Comparison of ENCODE assay signal across 13 mouse cellular contexts in genomic region chr4:129145411-129145810, GRCm38 (mm10). TPM values are rescaled to one million over a fixed set of nuclear protein-coding genes. Genes with fewer than 3 reads are reported as not detected.
DNase-seq lines count a peak whose midpoint lies in the region; ATAC-seq lines count a peak whose summit lies in the region.
"Had no signal": no experiment of that assay in that cellular context is flagged by ENCODE, and none has a peak within 500 bp of the region (broad histone marks: within the 10 kb centered on the region; RNA-seq: fewer than 3 reads in every experiment).

No protein-coding gene starts in this region.

- H3K4me3 ChIP-seq in heart, embryonic 10.5 days, result no peak overlapping the region
- H3K4me3 ChIP-seq in neural tube, embryonic 11.5 days (ENCODE audit: low read depth, low read length), result no peak overlapping the region
- no peak overlapping the region for H3K4me3 ChIP-seq in limb, embryonic 15.5 days
- no peak overlapping the region for H3K4me3 ChIP-seq in stomach, embryonic 16.5 days (replicated peaks; ENCODE audit: low read length)
- H3K4me3 ChIP-seq: erythroblast, embryonic 14.5 days had no signal

- H3K4me1 ChIP-seq in heart, embryonic 10.5 days, result peaks cover 46% of the 10 kb centered on the region
- H3K4me1 ChIP-seq in neural tube, embryonic 11.5 days (ENCODE audit: control insufficient read depth, insufficient read depth, low read length), result no peaks in the 10 kb centered on the region; the same call in 1 of the 2 replicates
- H3K4me1 ChIP-seq in limb, embryonic 15.5 days, result peaks cover 32% of the 10 kb centered on the region
- peaks cover 22% of the 10 kb centered on the region for H3K4me1 ChIP-seq in stomach, embryonic 16.5 days (ENCODE audit: control insufficient read depth, insufficient read depth, low read length)

- no peak for ATAC-seq in neural tube, embryonic 11.5 days (ENCODE audit: insufficient read depth, low FRiP score, low TSS enrichment)
- no peak for ATAC-seq in limb, embryonic 15.5 days (ENCODE audit: insufficient number of reproducible peaks, low FRiP score, low TSS enrichment, low read depth)
- ATAC-seq in stomach, embryonic 16.5 days (ENCODE audit: insufficient read depth, low FRiP score), result no peak

- H3K9ac ChIP-seq in neural tube, embryonic 11.5 days (ENCODE audit: low read length), result no peak overlapping the region
- H3K9ac ChIP-seq in limb, embryonic 15.5 days, result no peak overlapping the region
- no peak overlapping the region for H3K9ac ChIP-seq in stomach, embryonic 16.5 days (ENCODE audit: low read length)

- 63% methylated on average over 4 of the region's 4 CpGs for WGBS in heart, embryonic 10.5 days
- 77% methylated on average over 4 of the region's 4 CpGs for WGBS in neural tube, embryonic 11.5 days
- 64% methylated on average over 4 of the region's 4 CpGs for WGBS in limb, embryonic 15.5 days
- WGBS in stomach, embryonic 16.5 days, result 55% methylated on average over 4 of the region's 4 CpGs

- intact Hi-C loops in left cerebral cortex, postnatal 4 days (cut with DNase I), result no loop called here

- H3K4me2 ChIP-seq in neural tube, embryonic 11.5 days (ENCODE audit: low read depth), result no peak overlapping the region
- no peak overlapping the region for H3K4me2 ChIP-seq in limb, embryonic 15.5 days
- no peak overlapping the region for H3K4me2 ChIP-seq in stomach, embryonic 16.5 days (ENCODE audit: low read depth, low read length)

- H3K27me3 ChIP-seq in heart, embryonic 10.5 days (ENCODE audit: insufficient read depth, poor library complexity, severe bottlenecking), result 0 out of 2 replicates have a peak, but pooled peaks cover 2% of the 10 kb centered on the region
- H3K27me3 ChIP-seq in neural tube, embryonic 11.5 days (ENCODE audit: control insufficient read depth, insufficient read depth, low read length), result no peaks in the 10 kb centered on the region
- H3K27me3 ChIP-seq in limb, embryonic 15.5 days, result no peaks in the 10 kb centered on the region
- no peaks in the 10 kb centered on the region for H3K27me3 ChIP-seq in stomach, embryonic 16.5 days (ENCODE audit: control insufficient read depth, insufficient read depth, low read length)

- no peaks in the 10 kb centered on the region for H3K9me3 ChIP-seq in heart, embryonic 10.5 days
- no peaks in the 10 kb centered on the region for H3K9me3 ChIP-seq in neural tube, embryonic 11.5 days (ENCODE audit: control insufficient read depth, low read length)
- H3K9me3 ChIP-seq in limb, embryonic 15.5 days, result no peaks in the 10 kb centered on the region
- H3K9me3 ChIP-seq in stomach, embryonic 16.5 days (replicated peaks; ENCODE audit: control insufficient read depth, low read length), result no peaks in the 10 kb centered on the region

- H3K36me3 ChIP-seq in heart, embryonic 10.5 days, result peaks cover 38% of the 10 kb centered on the region
- H3K36me3 ChIP-seq in neural tube, embryonic 11.5 days (ENCODE audit: control insufficient read depth, insufficient read depth, low read length), result peaks cover 3% of the 10 kb centered on the region
- H3K36me3 ChIP-seq in limb, embryonic 15.5 days, result peaks cover 26% of the 10 kb centered on the region
- H3K36me3 ChIP-seq in stomach, embryonic 16.5 days (ENCODE audit: control insufficient read depth, insufficient read depth, low read length), result 0 out of 2 replicates have a peak, but pooled peaks cover 6% of the 10 kb centered on the region

- peak; percentile 46 for DNase-seq in heart, embryonic 10.5 days (ENCODE audit: low spot score)
- DNase-seq in heart, adult 9 months (ENCODE audit: low spot score in 2 of 2), result no peak
- DNase-seq in neural tube, embryonic 11.5 days (ENCODE audit: low spot score), result no peak
- DNase-seq in neural tube, embryonic 10.5 days (ENCODE audit: extremely low spot score, low spot score), result no peak
- DNase-seq in testis, postnatal 10 days (ENCODE audit: low spot score), result no peak
- no peak for DNase-seq in left cerebral cortex, postnatal 4 days
- DNase-seq: adrenal gland, postnatal 10 days; gastrocnemius, postnatal 10 days; thymus, postnatal 4 days had no signal

- 0 out of 2 replicates have a peak overlapping the region, but pooled peaks have one; percentile 12 for H3K27ac ChIP-seq in heart, embryonic 10.5 days
- H3K27ac ChIP-seq in neural tube, embryonic 11.5 days (ENCODE audit: low read depth, low read length), result 0 out of 2 replicates have a peak overlapping the region, but pooled peaks have one; percentile 42
- H3K27ac ChIP-seq in limb, embryonic 15.5 days, result peak overlapping the region; percentile 83
- peak overlapping the region; percentile 72 for H3K27ac ChIP-seq in stomach, embryonic 16.5 days (ENCODE audit: low read length)

RNA-seq across cellular contexts. Expression of gene Fndc5, which starts 8.6 kb away (rescaled TPM):
- polyA plus RNA-seq in heart, embryonic 10.5 days (2016; fragmentation: Nextera tagmentation; extraction: Ambion mirVana), result 3.3 and 3.9 TPM in 2 replicates
- 23.5 and 26.2 TPM in 2 replicates for polyA plus RNA-seq in neural tube, embryonic 11.5 days (2014; fragmentation: Nextera tagmentation; extraction: Ambion mirVana)
- polyA plus RNA-seq in limb, embryonic 15.5 days (2015; fragmentation: Nextera tagmentation; extraction: Ambion mirVana), result 17.4 and 22.9 TPM in 2 replicates
- polyA plus RNA-seq in stomach, embryonic 16.5 days (2015; fragmentation: Nextera tagmentation; extraction: Ambion mirVana), result 1.3 and 2.6 TPM in 2 replicates
- total RNA-seq in left cerebral cortex, postnatal 4 days (2021), result 10 to 100 TPM; 16.4 to 18.0 TPM

RNA-seq across cellular contexts. Expression of gene Hpca, which starts 23.6 kb away (rescaled TPM):
- polyA plus RNA-seq in heart, embryonic 10.5 days (2016; fragmentation: Nextera tagmentation; extraction: Ambion mirVana), result 1.4 TPM in 1 of 2 replicates, not detected in the other
- polyA plus RNA-seq in neural tube, embryonic 11.5 days (2014; fragmentation: Nextera tagmentation; extraction: Ambion mirVana), result 7.2 and 8.9 TPM in 2 replicates
- 1.4 and 1.5 TPM in 2 replicates for polyA plus RNA-seq in limb, embryonic 15.5 days (2015; fragmentation: Nextera tagmentation; extraction: Ambion mirVana)
- polyA plus RNA-seq in stomach, embryonic 16.5 days (2015; fragmentation: Nextera tagmentation; extraction: Ambion mirVana), result 1.8 and 2.0 TPM in 2 replicates
- 100 to 1,000 TPM; 189 to 218 TPM for total RNA-seq in left cerebral cortex, postnatal 4 days (2021)
- polyA plus RNA-seq: erythroblast, embryonic 14.5 days had no signal

RNA-seq across cellular contexts. Expression of gene Tmem54, which starts 40.1 kb away (rescaled TPM):
- 1.1 and 5.6 TPM in 2 replicates for polyA plus RNA-seq in heart, embryonic 10.5 days (2016; fragmentation: Nextera tagmentation; extraction: Ambion mirVana)
- 1.5 TPM in 2 replicates for polyA plus RNA-seq in neural tube, embryonic 11.5 days (2014; fragmentation: Nextera tagmentation; extraction: Ambion mirVana)
- polyA plus RNA-seq in limb, embryonic 15.5 days (2015; fragmentation: Nextera tagmentation; extraction: Ambion mirVana), result 27.5 and 32.3 TPM in 2 replicates
- polyA plus RNA-seq in stomach, embryonic 16.5 days (2015; fragmentation: Nextera tagmentation; extraction: Ambion mirVana), result 44.2 and 53.2 TPM in 2 replicates
- not detected for total RNA-seq in left cerebral cortex, postnatal 4 days (2021)
- total RNA-seq: adrenal gland, postnatal 10 days; gastrocnemius, postnatal 10 days; left cerebral cortex, postnatal 36 days had no signal
- polyA plus RNA-seq: erythroblast, embryonic 14.5 days had no signal

RNA-seq across cellular contexts. Expression of gene S100pbp, which starts 44.1 kb away (rescaled TPM):
- polyA plus RNA-seq in heart, embryonic 10.5 days (2016; fragmentation: Nextera tagmentation; extraction: Ambion mirVana), result 19.9 and 20.1 TPM in 2 replicates
- polyA plus RNA-seq in neural tube, embryonic 11.5 days (2014; fragmentation: Nextera tagmentation; extraction: Ambion mirVana), result 21.3 and 21.5 TPM in 2 replicates
- polyA plus RNA-seq in limb, embryonic 15.5 days (2015; fragmentation: Nextera tagmentation; extraction: Ambion mirVana), result 16.5 and 18.8 TPM in 2 replicates
- polyA plus RNA-seq in stomach, embryonic 16.5 days (2015; fragmentation: Nextera tagmentation; extraction: Ambion mirVana), result 13.0 and 13.1 TPM in 2 replicates
- 10 to 100 TPM; 40.5 to 42.1 TPM for total RNA-seq in left cerebral cortex, postnatal 4 days (2021)

RNA-seq across cellular contexts. Expression of gene Yars, which starts 44.1 kb away (rescaled TPM):
- 75.8 and 84.8 TPM in 2 replicates for polyA plus RNA-seq in heart, embryonic 10.5 days (2016; fragmentation: Nextera tagmentation; extraction: Ambion mirVana)
- polyA plus RNA-seq in neural tube, embryonic 11.5 days (2014; fragmentation: Nextera tagmentation; extraction: Ambion mirVana), result 103 and 115 TPM in 2 replicates
- 80.5 and 82.6 TPM in 2 replicates for polyA plus RNA-seq in limb, embryonic 15.5 days (2015; fragmentation: Nextera tagmentation; extraction: Ambion mirVana)
- 72.9 and 80.0 TPM in 2 replicates for polyA plus RNA-seq in stomach, embryonic 16.5 days (2015; fragmentation: Nextera tagmentation; extraction: Ambion mirVana)
- total RNA-seq in left cerebral cortex, postnatal 4 days (2021), result 100 to 1,000 TPM; 113 to 121 TPM

Comparison
In these comparisons a context has a peak if more than half of its experiments do, and no peak if none do; other contexts are left out.
1. H3K27ac ChIP-seq: peak in every context shown above with its lines; median percentile 83 in limb, embryonic 15.5 days; 72 in stomach, embryonic 16.5 days; 42 in neural tube, embryonic 11.5 days; 12 in heart, embryonic 10.5 days.